In the genomic region with DNA sequence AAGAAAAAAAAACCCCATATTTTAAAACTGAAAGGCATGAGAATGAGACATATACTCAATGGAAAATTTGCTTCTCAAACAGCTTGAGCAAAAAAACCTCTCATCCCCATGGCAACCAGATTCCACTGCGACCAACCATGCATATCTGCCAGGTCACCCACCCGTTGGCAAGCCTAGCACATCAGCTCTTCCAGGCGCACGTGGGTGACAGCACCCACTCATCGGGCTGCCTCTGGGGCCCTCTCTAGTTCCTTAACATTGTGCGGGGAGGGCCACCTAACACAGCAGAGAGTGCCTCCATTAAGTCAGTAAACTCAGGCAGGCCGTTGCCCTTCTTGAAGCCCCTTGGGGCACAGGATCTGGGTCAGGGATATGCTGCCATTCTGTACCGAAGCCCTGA, we compare ENCODE assay signal across 11 mouse cellular contexts. TPM values are rescaled to one million over a fixed set of nuclear protein-coding genes. Genes with fewer than 3 reads are reported as not detected.
DNase-seq lines count a peak whose midpoint lies in the region; ATAC-seq lines count a peak whose summit lies in the region.
"Had no signal": no experiment of that assay in that cellular context is flagged by ENCODE, and none has a peak within 500 bp of the region (broad histone marks: within the 10 kb centered on the region; RNA-seq: fewer than 3 reads in every experiment).

No protein-coding gene starts in this region.

- no peak overlapping the region for H3K4me3 ChIP-seq in kidney, embryonic 14.5 days (ENCODE audit: low read length)
- H3K4me3 ChIP-seq: lung, embryonic 15.5 days had no signal

- no peaks in the 10 kb centered on the region for H3K9me3 ChIP-seq in kidney, embryonic 14.5 days (ENCODE audit: control insufficient read depth, low read length)
- H3K9me3 ChIP-seq: G1E; lung, embryonic 15.5 days had no signal

- no peaks in the 10 kb centered on the region for H3K36me3 ChIP-seq in kidney, embryonic 14.5 days (ENCODE audit: control insufficient read depth, insufficient read depth, low read length)
- H3K36me3 ChIP-seq: G1E; lung, embryonic 15.5 days had no signal

- no peak overlapping the region for H3K4me2 ChIP-seq in kidney, embryonic 14.5 days (replicated peaks; ENCODE audit: low read depth, low read length)
- H3K4me2 ChIP-seq: lung, embryonic 15.5 days had no signal

- peak; percentile 43 for DNase-seq in kidney, adult 18-20 months
- peak; percentile 61 to 73 for DNase-seq in frontal cortex, postnatal 25 days (ENCODE audit: low spot score in 2 of 2)
- DNase-seq in left cerebral cortex, adult 18-20 months (ENCODE audit: low spot score in 2 of 2): peak; percentile 85 to 93
- peak; percentile 91 to 95 for DNase-seq in right cerebral cortex, postnatal 10 days (ENCODE audit: low spot score in 2 of 2)
- no peak for DNase-seq in lung, postnatal 10 days
- DNase-seq in heart, adult 18-20 months: no peak
- DNase-seq in lung, adult 18-20 months: no peak

- WGBS in kidney, embryonic 14.5 days: 60% methylated on average over 8 of the region's 8 CpGs

- ATAC-seq in kidney, embryonic 14.5 days (ENCODE audit: low FRiP score, low TSS enrichment): no peak

- H3K27me3 ChIP-seq in kidney, embryonic 14.5 days (ENCODE audit: control insufficient read depth, insufficient read depth, low read length): no peaks in the 10 kb centered on the region
- H3K27me3 ChIP-seq: lung, embryonic 15.5 days had no signal

- no peak overlapping the region for H3K9ac ChIP-seq in kidney, embryonic 14.5 days (ENCODE audit: low read depth, low read length)
- H3K9ac ChIP-seq: lung, embryonic 15.5 days had no signal

- no peak overlapping the region for H3K27ac ChIP-seq in kidney, embryonic 14.5 days (ENCODE audit: low read depth, low read length)
- H3K27ac ChIP-seq: lung, embryonic 15.5 days had no signal

- H3K4me1 ChIP-seq in kidney, embryonic 14.5 days (ENCODE audit: control insufficient read depth, insufficient read depth, low read length): peaks cover 9% of the 10 kb centered on the region; the same call in 1 of the 2 replicates

RNA-seq across cellular contexts. Expression of a gene that starts 24.9 kb away (rescaled TPM):
- polyA plus RNA-seq in kidney, embryonic 14.5 days (2014; fragmentation: Nextera tagmentation; extraction: Ambion mirVana): 0.35 and 0.86 TPM in 2 replicates
- total RNA-seq in left cerebral cortex, adult 18-20 months (2021): under 1 TPM; 0.07 to 0.16 TPM
- total RNA-seq in heart, adult 18-20 months (2021): under 1 TPM in 1 of 2 experiments, not detected in 1; 0.05 TPM
- total RNA-seq: common myeloid progenitor, adult 5-6 weeks had no signal
- polyA plus RNA-seq: G1E had no signal

Comparison
In these comparisons a context has a peak if more than half of its experiments do, and no peak if none do; other contexts are left out.
1. DNase-seq: peak in kidney, adult 18-20 months (single experiment), frontal cortex, postnatal 25 days (2 of 2), left cerebral cortex, adult 18-20 months (2 of 2) and right cerebral cortex, postnatal 10 days (2 of 2); none in lung, postnatal 10 days (single experiment), heart, adult 18-20 months (0 of 2) and lung, adult 18-20 months (0 of 2).